Mouse (Mus musculus) adrenal gland, adult 2 months (tissue): Measurements from ENCODE around the gene Mpp6. TPM values are rescaled to one million over a fixed set of nuclear protein-coding genes. Genes with fewer than 3 reads are reported as not detected.

Experiments
- DNase-seq: peaks from one replicate; pipeline ENCODE4 v3.0.0; 2021
- polyA plus RNA-seq: library from polyadenylated mRNA; depleted of rRNA; stranded (reverse); fragments of >200 nt; gene quantifications from 2 replicates; pipeline ENCODE4 v1.2.3, GENCODE M21; 2012; rRNA removed
- total RNA-seq, 2 experiments: library from RNA; stranded (reverse); gene quantifications; 2 replicates each; pipeline ENCODE4 v1.2.3; 2021

Gene Mpp6
- total and polyA plus RNA-seq, 3 experiments = 0.61 to 34.1 (median 27.8) TPM

DNA sequence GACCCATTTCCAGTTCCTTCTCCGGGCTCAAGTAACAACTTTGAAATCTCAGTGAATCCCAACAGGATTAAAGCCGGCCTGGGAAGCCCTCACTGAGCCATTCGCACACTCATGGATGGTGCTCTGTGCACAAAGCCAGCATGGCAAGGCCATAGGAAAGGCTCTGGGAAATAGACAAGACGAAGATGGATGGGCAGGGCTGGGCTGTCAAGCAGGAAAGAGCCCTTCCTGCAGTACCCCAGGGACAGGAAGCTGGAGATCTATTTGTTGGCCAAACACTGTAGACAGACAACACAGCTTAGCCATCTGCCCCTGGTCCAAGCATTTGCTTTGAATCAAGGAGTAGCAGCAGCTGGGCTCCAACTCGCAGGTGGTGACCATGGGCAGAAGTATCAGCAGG lies 118.1 kb downstream of the Mpp6 start:
- DNase-seq = no peak

DNA sequence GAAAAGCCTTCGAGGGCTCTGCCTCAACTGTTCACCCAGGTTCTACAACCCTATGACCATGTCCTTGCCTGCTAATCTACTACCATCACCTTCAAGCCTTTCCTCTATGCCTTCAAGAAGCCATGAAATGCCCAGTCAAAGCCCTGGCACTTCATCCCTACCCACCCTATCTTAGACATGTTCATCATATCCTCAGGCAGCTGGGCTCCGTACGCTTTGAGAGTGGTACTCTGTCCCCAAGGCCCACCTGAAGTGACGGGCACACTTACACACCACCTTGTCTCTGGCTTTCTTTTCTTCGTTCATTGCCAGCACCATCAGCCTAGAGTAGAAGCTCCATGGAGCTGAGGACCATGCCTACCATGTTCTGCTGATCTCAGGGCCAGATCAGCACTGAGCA lies 121.2 kb downstream of the Mpp6 start:
- no peak for DNase-seq

DNA sequence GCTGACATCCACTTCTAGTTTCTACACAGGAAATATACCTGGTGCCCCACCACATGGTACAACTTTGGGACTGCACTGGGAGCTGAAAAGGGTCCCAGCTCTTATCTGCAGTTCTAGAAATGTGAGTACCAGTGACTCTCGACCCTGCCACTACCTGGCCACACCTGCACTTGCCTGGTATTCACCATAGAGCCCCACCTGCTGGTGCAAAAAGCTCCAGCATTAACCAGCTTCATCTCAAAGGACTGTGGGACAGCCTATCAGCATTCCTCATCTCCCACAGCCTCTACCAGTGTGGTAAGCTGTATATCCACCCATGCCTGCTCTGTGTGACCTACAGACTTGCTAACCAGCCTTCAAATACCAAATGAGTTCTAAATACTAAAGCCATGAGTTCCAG lies 122.9 kb downstream of the Mpp6 start:
- no peak for DNase-seq

DNA sequence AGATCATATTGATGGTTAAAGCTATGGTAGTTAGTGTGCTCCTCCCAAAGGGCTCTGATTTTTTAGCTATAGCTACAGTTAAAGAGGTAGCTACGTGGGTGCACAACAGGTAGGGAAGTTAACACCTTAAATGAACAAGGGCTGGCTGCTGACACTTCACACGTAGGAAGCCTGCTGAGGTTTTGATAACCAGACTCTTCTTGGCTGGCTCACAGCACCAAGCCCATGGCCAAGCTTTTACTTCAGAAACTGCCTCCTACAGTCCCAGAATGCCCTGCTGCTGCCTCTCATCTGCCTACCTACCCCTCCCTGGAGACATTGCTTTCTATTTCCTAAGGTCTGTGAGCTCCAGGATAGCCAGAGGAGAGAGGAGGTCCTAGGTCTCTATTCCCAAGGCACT lies 127.9 kb downstream of the Mpp6 start:
- no peak for DNase-seq

DNA sequence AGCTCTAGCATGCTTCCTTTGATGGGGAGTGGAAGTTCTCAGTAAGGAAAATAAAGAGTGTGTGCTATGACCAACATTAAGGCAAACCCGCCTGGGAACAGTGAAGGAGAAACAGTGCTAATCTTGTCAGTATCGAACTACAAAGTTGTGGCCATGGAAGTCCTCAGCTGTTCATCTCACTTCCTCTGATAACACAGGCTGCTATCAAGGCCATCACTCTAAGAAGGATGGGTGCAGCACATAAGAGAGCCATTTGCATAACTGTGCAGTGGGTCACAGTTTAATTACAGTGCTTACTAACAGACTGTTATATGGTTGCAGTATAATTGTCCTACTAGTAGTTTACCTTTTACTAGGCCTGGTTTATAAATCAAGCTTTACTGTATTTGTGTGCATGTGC lies 129.9 kb downstream of the Mpp6 start:
- no peak for DNase-seq

DNA sequence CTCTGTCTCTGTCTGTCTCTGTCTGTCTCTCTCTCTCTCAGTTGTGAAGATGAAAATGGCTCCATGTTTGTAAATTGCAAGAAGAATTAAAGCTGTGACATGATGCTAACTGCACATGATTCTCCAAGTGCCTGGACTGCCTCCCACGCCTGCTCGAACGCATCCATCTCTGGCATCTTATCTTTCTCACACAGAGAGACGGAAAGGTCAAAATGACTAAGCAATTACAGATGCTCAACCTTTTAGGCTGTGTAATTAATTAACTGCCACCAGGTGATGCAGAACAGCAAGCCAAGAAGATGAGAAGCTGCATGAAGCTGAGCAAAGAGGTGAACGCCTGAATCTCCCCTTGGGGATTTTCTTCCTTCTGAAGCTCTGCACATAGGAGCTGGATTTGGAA lies 130.4 kb downstream of the Mpp6 start:
- no peak for DNase-seq

DNA sequence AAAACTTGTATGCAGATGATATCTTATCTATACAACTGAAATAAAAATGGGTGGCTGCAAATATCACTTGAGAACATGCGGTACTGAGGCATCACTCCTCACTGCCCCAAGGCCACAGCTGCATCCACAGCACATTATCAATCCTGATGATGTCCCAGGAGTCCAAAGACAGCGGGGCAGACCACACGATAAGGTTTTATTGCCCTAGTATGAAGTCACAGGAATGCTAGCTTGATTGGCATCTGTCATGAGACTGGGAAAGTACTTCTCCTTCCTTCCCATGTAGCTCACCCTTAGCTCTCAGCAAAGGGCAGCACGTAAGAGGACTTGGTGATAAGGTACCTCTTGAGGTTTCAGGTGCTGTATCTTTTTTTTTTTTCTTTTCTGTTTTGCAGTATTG lies 134.1 kb downstream of the Mpp6 start:
- DNase-seq = no peak

DNA sequence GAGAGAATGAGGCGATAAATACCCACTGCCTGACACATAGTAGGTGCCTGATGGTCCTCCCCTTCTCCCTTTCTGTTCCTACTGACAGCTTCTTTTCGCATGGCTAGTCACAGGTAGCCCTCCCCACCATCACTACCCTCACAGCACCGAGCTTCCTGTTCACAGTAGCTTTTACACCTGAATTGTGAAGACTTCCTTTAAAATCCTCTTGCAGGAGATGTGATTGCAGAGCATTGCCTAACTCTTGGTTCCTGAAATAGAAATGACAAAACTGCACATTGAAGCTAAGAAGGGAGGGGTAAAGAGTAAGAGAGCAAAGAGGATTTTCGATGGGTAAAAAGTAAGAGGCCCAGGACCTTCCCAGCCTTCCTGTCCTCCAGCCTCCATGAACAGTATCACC lies 134.9 kb downstream of the Mpp6 start:
- DNase-seq = no peak

DNA sequence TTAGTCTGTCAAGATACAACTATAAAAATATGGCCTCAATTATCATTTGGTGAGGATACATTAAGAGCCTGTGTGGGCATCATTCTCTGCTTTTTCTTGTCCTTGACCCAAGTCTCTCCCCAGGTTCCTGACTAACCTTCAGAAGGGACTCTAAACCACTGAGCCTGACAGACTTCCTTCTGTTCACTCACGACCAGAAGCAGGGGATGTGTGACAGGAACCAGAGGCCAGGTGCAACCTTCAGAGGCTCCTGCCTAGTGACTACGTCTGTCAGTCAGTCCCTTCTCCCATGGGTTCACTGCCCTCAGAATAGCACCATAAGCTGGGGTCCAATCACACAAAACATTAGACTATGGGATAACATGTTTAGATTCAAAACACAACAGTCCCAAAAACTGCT lies 137.3 kb downstream of the Mpp6 start:
- no peak for DNase-seq

DNA sequence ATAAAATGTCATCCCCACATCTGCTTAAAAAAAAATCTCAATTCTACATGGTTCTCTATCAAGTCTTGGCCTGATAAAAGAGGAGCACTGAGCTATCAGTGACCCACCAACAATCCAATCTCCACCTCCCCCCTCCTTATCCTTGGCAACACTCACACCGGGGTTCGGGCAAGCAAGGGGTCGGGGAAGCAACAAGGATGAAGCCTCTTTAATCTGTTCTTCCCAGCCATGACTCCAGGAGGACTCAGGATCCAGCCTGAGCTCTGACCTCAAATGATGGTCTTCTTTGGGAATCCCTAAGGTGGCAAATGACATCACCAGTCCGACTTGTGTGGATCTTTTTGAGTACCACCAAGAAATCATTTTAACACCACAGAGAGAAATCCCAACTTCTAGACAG lies 137.8 kb downstream of the Mpp6 start:
- no peak for DNase-seq

Other genes starting within 250 kb of the Mpp6 start
- gene Gsdme, start 153.6 kb downstream of the Mpp6 start, total RNA-seq = 1 to 10 TPM; 1.2 to 3.7 TPM
- gene Gsdme, start 153.6 kb downstream of the Mpp6 start, polyA plus RNA-seq = 0.28 and 0.64 TPM in 2 replicates